Mouse (Mus musculus): ENCODE data around the gene Gm12184.
A peak's percentile ranks its signal among the peaks of the same experiment; 100 is the strongest.
"Not testable (repeated sequence)": the region's sequence is repeated elsewhere in the genome, so short reads cannot be mapped to it uniquely, and the experiment has no call there.

Gene Gm12184

DNA sequence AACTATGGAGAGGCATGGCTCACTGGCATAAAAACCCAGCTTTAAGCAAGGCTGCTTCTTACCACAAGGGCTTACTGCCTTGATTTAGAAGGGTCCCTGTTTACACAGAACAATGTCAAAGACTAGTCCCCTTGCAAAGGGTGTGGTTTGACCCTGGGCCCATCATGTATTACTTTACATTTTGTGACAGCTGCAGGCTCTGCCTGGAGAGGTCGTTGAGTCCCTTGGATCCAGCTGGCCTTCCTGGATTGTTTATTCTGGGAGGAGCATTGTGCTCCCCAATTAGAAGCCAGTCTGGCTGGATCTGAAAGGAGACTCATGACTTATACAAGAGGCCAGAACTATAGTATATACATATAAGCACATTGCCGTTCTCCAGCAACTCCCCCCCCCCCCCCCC is 23.8 kb upstream of the Gm12184 start:
- DNase-seq (ENCODE audit: extremely low spot score, low read depth, low spot score), result no peak

DNA sequence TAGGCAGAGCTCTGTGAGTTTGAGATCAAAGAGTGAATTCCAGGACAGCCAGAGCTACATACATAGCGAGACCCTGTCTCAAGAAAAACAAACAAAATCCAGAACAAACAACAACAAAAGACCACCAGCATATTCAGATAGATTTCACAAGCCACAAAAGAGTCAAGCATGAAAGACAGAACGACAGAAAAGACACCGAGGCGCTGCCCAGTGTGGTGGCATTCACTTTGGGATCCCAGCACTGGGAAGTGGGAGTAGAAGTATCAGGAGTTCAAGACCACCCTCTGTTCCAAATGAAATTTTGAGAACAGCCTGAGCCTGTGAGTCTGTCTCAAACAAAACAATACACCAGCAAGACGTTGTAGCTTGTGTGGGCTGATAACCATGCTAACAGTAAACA is 20.4 kb upstream of the Gm12184 start:
- DNase-seq (ENCODE audit: extremely low spot score, low read depth, low spot score), result no peak

DNA sequence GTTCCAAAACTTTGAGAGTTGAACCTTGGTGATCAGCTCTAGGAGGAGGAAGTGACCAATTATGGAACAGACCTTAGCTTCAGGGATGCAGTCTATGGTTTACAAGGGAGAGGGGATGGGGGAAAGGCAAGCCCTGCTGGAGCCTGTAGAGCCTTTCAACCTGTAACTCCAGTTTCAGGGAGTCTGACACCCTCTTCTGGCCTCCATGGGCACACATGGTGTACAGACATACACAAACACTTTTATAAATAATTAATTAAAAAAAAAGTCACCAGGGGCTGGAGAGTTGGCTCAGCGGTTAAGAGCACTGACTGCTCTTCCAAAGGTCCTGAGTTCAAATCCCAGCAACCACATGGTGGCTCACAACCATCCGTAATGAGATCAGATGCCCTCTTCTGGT is 19.9 kb upstream of the Gm12184 start:
- DNase-seq (ENCODE audit: extremely low spot score, low read depth, low spot score), result not testable (repeated sequence)

GRCm38 (mm10) chr11:48845244-48845815 is 18.9 kb upstream of the Gm12184 start:
- DNase-seq (ENCODE audit: extremely low spot score, low read depth, low spot score), result no peak

- DNase-seq (ENCODE audit: extremely low spot score, low read depth, low spot score), result no peak
Observed at GRCm38 (mm10) chr11:48844309-48844708, 17.9 kb upstream of the Gm12184 start.

- DNase-seq (ENCODE audit: extremely low spot score, low read depth, low spot score), result no peak
Observed at GRCm38 (mm10) chr11:48843202-48843601, 16.7 kb upstream of the Gm12184 start.

- no peak for DNase-seq (ENCODE audit: extremely low spot score, low read depth, low spot score)
Observed at GRCm38 (mm10) chr11:48842378-48842792, 15.9 kb upstream of the Gm12184 start.

- DNase-seq (ENCODE audit: extremely low spot score, low read depth, low spot score), result no peak
Observed at GRCm38 (mm10) chr11:48841213-48841612, 14.8 kb upstream of the Gm12184 start.

- DNase-seq (ENCODE audit: extremely low spot score, low read depth, low spot score), result no peak
Observed at GRCm38 (mm10) chr11:48840805-48841204, 14.3 kb upstream of the Gm12184 start.

DNA sequence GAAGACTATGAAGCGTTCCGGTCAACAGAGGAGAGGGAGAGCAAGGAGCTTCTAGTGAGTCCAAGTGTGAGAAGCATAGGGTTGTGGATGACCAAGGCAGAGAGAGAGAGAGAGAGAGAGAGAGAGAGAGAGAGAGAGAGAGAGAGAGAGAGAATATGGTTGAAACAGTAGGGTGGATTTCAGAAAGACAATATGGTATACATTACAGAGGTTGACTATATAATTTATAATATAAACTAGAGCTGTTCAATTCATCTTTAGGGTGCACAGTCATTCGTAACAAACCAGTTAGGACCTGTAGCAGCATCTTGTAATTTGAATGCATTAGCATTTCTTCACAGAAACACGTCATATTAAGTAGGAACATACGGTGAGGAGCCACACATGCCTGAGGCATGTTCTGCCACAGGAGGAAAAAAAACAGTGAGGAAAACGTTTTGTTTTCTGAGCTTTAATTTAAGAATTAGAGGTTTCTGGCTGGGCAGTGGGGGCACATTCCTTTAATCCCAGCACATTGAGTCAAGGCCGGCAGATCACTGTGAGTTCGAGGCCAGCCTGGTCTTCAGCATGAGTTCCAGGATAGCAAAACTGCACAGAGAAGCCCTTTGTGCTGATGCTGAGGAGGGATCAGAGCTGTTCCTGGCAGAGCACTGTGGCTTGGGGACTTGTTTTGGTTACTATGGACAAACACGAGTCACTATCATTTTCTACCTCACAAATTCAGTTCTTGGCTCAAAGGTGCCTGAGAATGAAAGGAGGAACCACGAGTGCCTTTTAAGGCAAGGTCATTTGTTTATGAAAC is 12.6 kb upstream of the Gm12184 start:
- DNase-seq (ENCODE audit: extremely low spot score, low read depth, low spot score), result no peak

- no peak for DNase-seq (ENCODE audit: extremely low spot score, low read depth, low spot score)
Observed at GRCm38 (mm10) chr11:48838181-48838797, 11.8 kb upstream of the Gm12184 start.

DNA sequence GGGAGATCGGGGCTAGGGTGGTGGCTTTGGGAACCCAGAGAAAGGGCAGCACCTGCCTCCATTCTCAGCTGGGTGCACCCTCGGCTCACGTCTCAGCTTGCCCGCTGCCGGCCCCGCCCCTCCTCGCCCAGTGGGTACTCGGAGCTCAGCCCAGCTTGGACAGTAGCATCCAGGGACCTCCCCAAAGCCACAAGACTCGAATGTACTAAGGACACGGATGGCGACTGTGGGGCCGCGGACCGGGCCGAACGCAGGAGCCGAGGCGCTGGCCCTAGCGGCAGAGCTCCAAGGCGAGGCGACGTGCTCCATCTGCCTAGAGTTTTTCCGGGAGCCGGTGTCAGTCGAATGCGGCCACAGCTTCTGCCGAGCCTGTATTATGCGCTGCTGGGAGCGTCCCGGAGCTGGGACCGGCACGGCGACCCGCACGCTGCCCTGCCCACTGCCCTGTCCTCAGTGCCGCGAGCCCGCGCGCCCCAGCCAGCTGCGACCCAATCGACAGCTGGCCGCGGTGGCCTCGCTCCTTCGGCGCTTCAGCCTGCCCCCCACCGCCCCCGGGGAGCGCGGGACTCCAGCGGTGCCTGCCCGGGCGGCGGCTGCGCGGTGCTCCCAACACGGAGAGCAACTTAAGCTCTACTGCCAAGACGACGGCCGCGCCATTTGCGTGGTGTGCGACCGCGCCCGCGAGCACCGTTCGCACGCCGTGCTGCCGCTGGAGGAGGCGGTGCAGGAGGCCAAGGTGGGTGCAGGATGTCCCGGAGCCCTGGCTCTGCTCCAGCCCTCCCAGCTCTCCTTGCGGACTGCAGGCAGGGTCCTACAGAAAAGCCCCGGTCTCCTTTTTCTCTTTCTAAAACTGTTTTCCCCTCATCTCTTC is 11.1 kb upstream of the Gm12184 start:
- no peak for DNase-seq (ENCODE audit: extremely low spot score, low read depth, low spot score)

DNA sequence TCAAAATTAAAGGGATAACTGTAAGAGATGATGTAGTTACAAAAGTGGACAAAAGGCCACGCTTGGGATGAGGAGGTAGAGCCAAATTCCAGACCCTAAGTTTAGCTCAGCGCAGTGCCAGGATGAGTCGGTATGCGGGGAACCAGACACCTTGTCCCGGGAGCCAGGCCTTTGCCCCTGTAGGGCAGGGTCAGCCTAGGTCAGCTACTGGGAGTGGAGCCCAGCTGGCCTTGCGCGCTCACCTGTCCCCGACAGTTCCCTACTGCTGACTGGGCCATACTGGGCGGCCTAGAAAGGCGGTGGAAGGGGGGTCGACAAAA is 10.5 kb upstream of the Gm12184 start:
- DNase-seq (ENCODE audit: extremely low spot score, low read depth, low spot score), result no peak

DNA sequence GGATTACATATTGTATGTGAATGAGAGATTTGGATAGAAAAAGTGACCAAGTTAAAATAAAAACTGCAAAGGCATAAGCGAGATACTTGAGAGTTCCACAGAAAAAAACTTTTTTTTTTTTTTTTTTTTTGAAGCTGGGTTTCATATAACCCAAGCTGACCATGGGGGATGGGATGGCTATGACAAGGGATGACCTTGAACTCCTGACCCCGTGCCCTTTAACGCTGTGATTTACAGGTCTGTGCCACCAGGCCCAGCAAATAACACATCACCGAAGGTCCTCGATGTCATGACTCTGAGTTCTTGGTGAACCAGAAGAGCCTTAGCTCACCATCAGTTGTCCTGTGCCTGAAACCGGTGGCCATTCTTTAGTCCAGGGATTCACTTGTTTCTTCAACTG is 9.5 kb upstream of the Gm12184 start:
- DNase-seq (ENCODE audit: extremely low spot score, low read depth, low spot score), result no peak

GRCm38 (mm10) chr11:48833731-48834639 is 7.5 kb upstream of the Gm12184 start:
- peak; percentile 89 for DNase-seq (ENCODE audit: extremely low spot score, low read depth, low spot score)

GRCm38 (mm10) chr11:48833078-48833730 is 6.7 kb upstream of the Gm12184 start:
- DNase-seq (ENCODE audit: extremely low spot score, low read depth, low spot score), result no peak

DNA sequence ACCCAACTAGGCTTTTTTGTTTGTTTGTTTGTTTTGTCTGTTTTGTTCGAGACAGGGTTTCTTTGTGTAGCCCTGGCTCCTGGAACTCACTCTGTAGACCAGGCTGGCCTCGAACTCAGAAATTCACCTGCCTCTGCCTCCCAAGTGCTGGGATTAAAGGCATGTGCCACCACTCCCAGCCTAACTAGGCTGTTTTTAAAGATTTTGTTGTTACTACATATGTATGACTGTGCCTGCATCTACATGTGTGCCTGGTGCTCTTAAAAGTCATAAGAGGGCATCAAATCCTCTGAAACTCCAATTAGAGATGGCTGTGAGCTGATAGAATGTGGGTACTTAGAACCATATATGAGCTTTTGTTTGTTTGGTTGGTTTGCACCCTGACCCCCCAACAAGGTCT is 4.8 kb upstream of the Gm12184 start:
- no peak for DNase-seq (ENCODE audit: extremely low spot score, low read depth, low spot score)

GRCm38 (mm10) chr11:48830279-48830678 is 3.8 kb upstream of the Gm12184 start:
- DNase-seq (ENCODE audit: extremely low spot score, low read depth, low spot score), result no peak

GRCm38 (mm10) chr11:48827926-48828325 is 1.5 kb upstream of the Gm12184 start:
- DNase-seq (ENCODE audit: extremely low spot score, low read depth, low spot score), result no peak

- no peak for DNase-seq (ENCODE audit: extremely low spot score, low read depth, low spot score)
Observed at GRCm38 (mm10) chr11:48826752-48827096, 269 bp upstream of the Gm12184 start.
